Mouse (Mus musculus): ENCODE results near the gene Chit1. TPM values are rescaled to one million over a fixed set of nuclear protein-coding genes. Genes with fewer than 3 reads are reported as not detected.

Chit1 gene
- total RNA-seq, 1 experiment, result 0.13 TPM

- TF ChIP-seq HCFC1 (IDR thresholded peaks at IDR 0.05; ENCODE audit: borderline replicate concordance, insufficient read depth, low read length) (no peak), ZNF384 (IDR thresholded peaks at IDR 0.05; ENCODE audit: low read depth, low read length) (no peak), MAFK (IDR thresholded peaks at IDR 0.05; ENCODE audit: insufficient read depth, low read depth, low read length) (no peak), ZC3H11A (IDR thresholded peaks at IDR 0.05; ENCODE audit: borderline replicate concordance, low read depth, low read length) (no peak), CHD2 (IDR thresholded peaks at IDR 0.05; ENCODE audit: low read depth, low read length) (no peak)
- in situ Hi-C loops (cut with MboI; ENCODE audit: low sequenced_read_pairs in 2 of 2, unreplicated experiment in 2 of 2), result no loop called here
- H3K9me3 ChIP-seq (ENCODE audit: control insufficient read depth, insufficient read depth, low read depth, low read length), result no peaks in the 10 kb centered on the region
- H3K4me3 ChIP-seq (ENCODE audit: insufficient read depth in 1 of 2, low read depth in 1 of 2, low read length in 2 of 2, poor library complexity in 1 of 2, severe bottlenecking in 1 of 2), result no peak overlapping the region
- H3K36me3 ChIP-seq (ENCODE audit: control insufficient read depth, insufficient read depth, low read length, poor library complexity, severe bottlenecking), result no peaks in the 10 kb centered on the region
- no peak for DNase-seq (ENCODE audit: low read depth, low spot score)
- no peak overlapping the region for H3K27ac ChIP-seq (ENCODE audit: insufficient read depth, low read depth, low read length, poor library complexity, severe bottlenecking)
- 0 out of 4 replicates have a peak, but pooled peaks cover 0 to 2% of the 10 kb centered on the region in 2 experiments for H3K4me1 ChIP-seq (ENCODE audit: control insufficient read depth in 2 of 2, insufficient read depth in 2 of 2, low read length in 2 of 2, poor library complexity in 1 of 2)
- no peak overlapping the region for H3K9ac ChIP-seq (ENCODE audit: insufficient read depth, low read depth, low read length, poor library complexity, severe bottlenecking)
These were observed 31.3 kb downstream of the Chit1 start for GRCm38 (mm10) chr1:134142363-134142794.

DNA sequence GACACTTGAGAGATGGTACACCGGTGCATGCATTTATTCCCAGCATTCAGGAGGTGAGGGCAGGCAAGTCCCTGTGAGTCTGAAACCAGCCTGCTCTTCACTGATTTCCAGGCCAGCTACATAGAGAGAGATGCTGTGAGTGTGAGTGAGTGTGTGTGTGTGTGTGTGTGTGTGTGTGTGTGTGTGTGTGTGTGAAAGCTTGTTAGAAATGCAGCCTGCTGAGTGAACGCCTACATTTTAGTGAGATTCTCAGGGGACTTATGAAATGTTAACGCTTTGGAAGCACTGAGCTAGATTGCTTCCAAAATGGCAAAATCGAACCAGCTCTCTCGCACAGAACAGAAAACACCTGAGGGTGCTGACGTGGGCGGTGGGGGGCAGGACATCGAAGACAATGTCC, 35.0 kb downstream of the Chit1 start:
- Histone ChIP-seq H3K4me1 (ENCODE audit: control insufficient read depth in 2 of 2, insufficient read depth in 2 of 2, low read length in 2 of 2, poor library complexity in 1 of 2) (0 out of 4 replicates have a peak, but pooled peaks cover 0 to 2% of the 10 kb centered on the region in 2 experiments), H3K9ac (ENCODE audit: insufficient read depth, low read depth, low read length, poor library complexity, severe bottlenecking) (no peak overlapping the region), H3K27ac (ENCODE audit: insufficient read depth, low read depth, low read length, poor library complexity, severe bottlenecking) (no peak overlapping the region), H3K36me3 (ENCODE audit: control insufficient read depth, insufficient read depth, low read length, poor library complexity, severe bottlenecking) (no peaks in the 10 kb centered on the region), H3K9me3 (ENCODE audit: control insufficient read depth, insufficient read depth, low read depth, low read length) (no peaks in the 10 kb centered on the region), H3K4me3 (ENCODE audit: insufficient read depth in 1 of 2, low read depth in 1 of 2, low read length in 2 of 2, poor library complexity in 1 of 2, severe bottlenecking in 1 of 2) (no peak overlapping the region)
- TF ChIP-seq ZNF384 (IDR thresholded peaks at IDR 0.05; ENCODE audit: low read depth, low read length) (no peak), HCFC1 (IDR thresholded peaks at IDR 0.05; ENCODE audit: borderline replicate concordance, insufficient read depth, low read length) (no peak), CHD2 (IDR thresholded peaks at IDR 0.05; ENCODE audit: low read depth, low read length) (no peak), MAFK (IDR thresholded peaks at IDR 0.05; ENCODE audit: insufficient read depth, low read depth, low read length) (no peak), ZC3H11A (IDR thresholded peaks at IDR 0.05; ENCODE audit: borderline replicate concordance, low read depth, low read length) (no peak)
- DNase-seq (ENCODE audit: low read depth, low spot score), result no peak
- in situ Hi-C loops (cut with MboI; ENCODE audit: low sequenced_read_pairs in 2 of 2, unreplicated experiment in 2 of 2), result no loop called here

- Histone ChIP-seq H3K4me3 (ENCODE audit: insufficient read depth in 1 of 2, low read depth in 1 of 2, low read length in 2 of 2, poor library complexity in 1 of 2, severe bottlenecking in 1 of 2) (no peak overlapping the region), H3K36me3 (ENCODE audit: control insufficient read depth, insufficient read depth, low read length, poor library complexity, severe bottlenecking) (no peaks in the 10 kb centered on the region), H3K4me1 (ENCODE audit: control insufficient read depth in 2 of 2, insufficient read depth in 2 of 2, low read length in 2 of 2, poor library complexity in 1 of 2) (peaks cover 0 to 2% of the 10 kb centered on the region in 2 experiments; a peak in 1 of 4 replicates), H3K9ac (ENCODE audit: insufficient read depth, low read depth, low read length, poor library complexity, severe bottlenecking) (no peak overlapping the region), H3K9me3 (ENCODE audit: control insufficient read depth, insufficient read depth, low read depth, low read length) (no peaks in the 10 kb centered on the region), H3K27ac (ENCODE audit: insufficient read depth, low read depth, low read length, poor library complexity, severe bottlenecking) (no peak overlapping the region)
- no peak for DNase-seq (ENCODE audit: low read depth, low spot score)
- TF ChIP-seq ZNF384 (IDR thresholded peaks at IDR 0.05; ENCODE audit: low read depth, low read length), result no peak
- no peak for TF ChIP-seq HCFC1 (IDR thresholded peaks at IDR 0.05; ENCODE audit: borderline replicate concordance, insufficient read depth, low read length)
- TF ChIP-seq ZC3H11A (IDR thresholded peaks at IDR 0.05; ENCODE audit: borderline replicate concordance, low read depth, low read length), result no peak
- no peak for TF ChIP-seq MAFK (IDR thresholded peaks at IDR 0.05; ENCODE audit: insufficient read depth, low read depth, low read length)
- no peak for TF ChIP-seq CHD2 (IDR thresholded peaks at IDR 0.05; ENCODE audit: low read depth, low read length)
- in situ Hi-C loops (cut with MboI; ENCODE audit: low sequenced_read_pairs in 2 of 2, unreplicated experiment in 2 of 2), result loop anchor here in 1 of 2 experiments (5.0 kb wide), 1 partner anchor 182 kb away; the partner anchor contains the start of gene Ppfia4
These were observed 39.0 kb downstream of the Chit1 start for GRCm38 (mm10) chr1:134150076-134150475.

- in situ Hi-C loops (cut with MboI; ENCODE audit: low sequenced_read_pairs in 2 of 2, unreplicated experiment in 2 of 2), result loop anchor here in 1 of 2 experiments (5.0 kb wide), 1 partner anchor 182 kb away; the partner anchor contains the start of gene Ppfia4
- H3K4me3 ChIP-seq (ENCODE audit: insufficient read depth in 1 of 2, low read depth in 1 of 2, low read length in 2 of 2, poor library complexity in 1 of 2, severe bottlenecking in 1 of 2), result no peak overlapping the region
These were observed 39.7 kb downstream of the Chit1 start for GRCm38 (mm10) chr1:134150745-134151144.

More at GRCm38 (mm10) chr1:134150745-134151144, 39.7 kb downstream of the Chit1 start:
- H3K27ac ChIP-seq (ENCODE audit: insufficient read depth, low read depth, low read length, poor library complexity, severe bottlenecking), result no peak overlapping the region
- peaks cover 0 to 2% of the 10 kb centered on the region in 2 experiments; a peak in 1 of 4 replicates for H3K4me1 ChIP-seq (ENCODE audit: control insufficient read depth in 2 of 2, insufficient read depth in 2 of 2, low read length in 2 of 2, poor library complexity in 1 of 2)
- no peak for TF ChIP-seq HCFC1 (IDR thresholded peaks at IDR 0.05; ENCODE audit: borderline replicate concordance, insufficient read depth, low read length)
- no peak for TF ChIP-seq MAFK (IDR thresholded peaks at IDR 0.05; ENCODE audit: insufficient read depth, low read depth, low read length)
- DNase-seq (ENCODE audit: low read depth, low spot score), result no peak
- no peak overlapping the region for H3K9ac ChIP-seq (ENCODE audit: insufficient read depth, low read depth, low read length, poor library complexity, severe bottlenecking)
- no peaks in the 10 kb centered on the region for H3K9me3 ChIP-seq (ENCODE audit: control insufficient read depth, insufficient read depth, low read depth, low read length)
- H3K36me3 ChIP-seq (ENCODE audit: control insufficient read depth, insufficient read depth, low read length, poor library complexity, severe bottlenecking), result no peaks in the 10 kb centered on the region
